Mouse (Mus musculus) brain, embryonic 14.5 days (tissue): ENCODE measurements around the gene Spata7. TPM values are rescaled to one million over a fixed set of nuclear protein-coding genes. Genes with fewer than 3 reads are reported as not detected.
A peak's percentile ranks its signal among the peaks of the same experiment; 100 is the strongest.

ENCODE experiments used
- DNase-seq: peaks from one replicate; pipeline ENCODE4 v3.0.0-alpha.2; 2011; ENCODE audit warnings: low read depth
- CTCF ChIP-seq: fragments of 200-500 bp; IDR thresholded peaks from 2 replicates; pipeline ENCODE4 v1.5.1; 2012; ENCODE audit warnings: inconsistent platforms, mild to moderate bottlenecking, moderate library complexity, borderline replicate concordance; ENCODE audit not compliant: insufficient read depth, insufficient read length; ENCODE audit errors: extremely low read depth
- POLR2A ChIP-seq: fragments of 200-500 bp; IDR thresholded peaks from 2 replicates; pipeline ENCODE4 v1.6.1; 2012; ENCODE audit warnings: mild to moderate bottlenecking, inconsistent platforms, borderline replicate concordance; ENCODE audit not compliant: poor library complexity, insufficient read depth, insufficient read length, severe bottlenecking; ENCODE audit errors: extremely low read depth
- polyA plus RNA-seq: library from polyadenylated mRNA; depleted of rRNA; stranded (reverse); fragments of >200 nt; gene quantifications from 2 replicates; pipeline ENCODE4 v1.2.3, GENCODE M21; 2012; rRNA removed

The Spata7 gene
- polyA plus RNA-seq, 1 experiment = 16.9 TPM

DNA sequence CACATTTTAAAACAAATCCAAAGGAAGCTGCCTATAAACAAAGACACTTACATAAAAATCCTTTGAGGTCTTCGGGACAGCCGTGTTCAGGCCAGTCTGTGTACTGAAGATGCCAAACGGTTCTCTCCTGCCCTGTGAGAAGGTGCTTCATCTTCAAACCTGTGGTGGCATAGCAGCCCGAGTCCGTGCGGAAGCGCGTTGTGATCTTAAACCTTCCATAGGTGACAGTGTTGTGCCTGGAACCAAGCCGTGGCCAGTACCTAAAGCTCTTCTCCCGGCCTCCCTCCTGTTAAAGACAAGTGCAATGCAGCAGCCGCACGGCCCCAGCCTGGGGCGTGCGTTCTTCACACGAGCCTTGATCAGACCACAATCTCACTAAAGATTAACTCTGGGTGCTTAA lies 51.9 kb downstream of the Spata7 start:
- no peak for DNase-seq
- TF ChIP-seq POLR2A (no peak), CTCF (no peak)

DNA sequence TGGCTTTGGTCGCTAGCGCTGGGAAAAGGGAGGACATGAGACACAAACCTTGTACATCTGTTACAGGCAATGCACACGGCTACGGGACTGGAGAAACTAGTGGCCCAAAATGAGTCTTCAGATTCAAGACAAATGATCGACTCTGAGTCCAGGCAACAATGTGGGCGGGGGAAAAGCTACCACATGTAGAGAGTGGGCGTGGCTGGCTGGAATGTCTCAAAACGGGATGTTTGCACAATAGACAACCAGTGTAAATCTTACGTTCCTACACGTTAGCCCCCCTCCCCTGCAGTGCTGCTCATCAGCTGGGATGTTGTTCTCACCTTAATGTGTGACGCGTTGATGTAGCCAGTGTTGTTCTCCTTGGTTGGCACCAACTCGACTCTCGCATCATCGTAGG lies 54.2 kb downstream of the Spata7 start:
- no peak for DNase-seq
- TF ChIP-seq CTCF = no peak
- TF ChIP-seq POLR2A = no peak

DNA sequence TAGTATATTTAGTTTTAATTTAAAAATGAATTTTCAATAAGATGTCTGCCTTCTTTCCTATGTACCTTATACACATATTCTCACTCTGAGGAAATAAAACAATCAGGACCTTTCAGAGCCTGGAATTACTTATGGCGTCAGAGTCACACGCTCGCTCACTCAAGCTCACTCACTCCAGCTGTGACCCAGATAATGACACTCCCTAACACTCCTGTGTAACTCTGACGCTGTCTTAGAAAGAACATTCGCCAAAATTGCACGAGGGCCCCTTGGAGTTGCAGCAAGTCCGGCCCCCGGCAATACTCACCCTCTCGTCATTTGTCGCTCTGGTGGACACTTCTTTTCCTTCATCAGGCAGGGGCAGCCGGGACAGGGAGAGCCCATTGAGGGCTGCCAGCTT lies 55.2 kb downstream of the Spata7 start:
- no peak for DNase-seq
- TF ChIP-seq CTCF = no peak
- TF ChIP-seq POLR2A = no peak

DNA sequence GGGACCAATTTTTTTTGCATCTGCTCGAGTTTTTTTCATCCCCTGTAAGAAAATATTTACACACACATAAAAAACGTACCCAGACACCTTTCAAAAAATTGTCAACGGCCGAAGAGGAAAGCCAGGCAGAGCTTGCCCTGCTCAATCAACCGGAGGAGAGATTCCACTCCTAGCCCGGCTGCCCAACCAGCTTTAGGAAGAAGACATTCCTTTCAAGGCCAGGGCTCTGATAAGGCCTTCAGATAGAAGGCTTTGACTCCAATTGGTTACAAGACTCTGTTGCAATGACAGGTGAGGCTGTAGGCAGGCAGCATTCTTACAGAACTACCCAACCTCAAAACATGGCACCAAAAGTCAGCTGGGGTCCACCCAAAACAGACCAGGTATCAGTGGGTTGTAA lies 55.6 kb downstream of the Spata7 start:
- TF ChIP-seq CTCF (no peak), POLR2A (no peak)
- no peak for DNase-seq

DNA sequence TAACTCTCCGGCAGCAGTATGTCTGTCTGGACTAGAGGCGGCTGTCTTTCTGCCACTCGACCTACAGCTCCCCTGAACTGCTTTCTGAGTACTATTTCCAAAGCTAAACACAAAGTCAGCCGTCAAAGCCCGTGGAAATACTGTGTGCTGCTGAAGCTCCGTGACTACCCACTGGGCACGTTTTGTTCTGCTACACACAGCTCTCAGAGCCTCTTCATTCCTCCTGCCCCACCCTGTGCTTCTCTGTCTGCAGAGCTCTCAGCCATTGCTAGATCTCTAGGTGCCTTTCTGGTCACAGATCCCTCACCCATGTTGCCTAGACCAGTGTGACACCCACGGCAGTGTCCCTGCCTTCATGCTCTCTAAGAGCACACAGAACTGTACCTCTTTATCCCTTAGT lies 62.3 kb downstream of the Spata7 start:
- DNase-seq = no peak
- TF ChIP-seq CTCF (no peak), POLR2A (no peak)

DNA sequence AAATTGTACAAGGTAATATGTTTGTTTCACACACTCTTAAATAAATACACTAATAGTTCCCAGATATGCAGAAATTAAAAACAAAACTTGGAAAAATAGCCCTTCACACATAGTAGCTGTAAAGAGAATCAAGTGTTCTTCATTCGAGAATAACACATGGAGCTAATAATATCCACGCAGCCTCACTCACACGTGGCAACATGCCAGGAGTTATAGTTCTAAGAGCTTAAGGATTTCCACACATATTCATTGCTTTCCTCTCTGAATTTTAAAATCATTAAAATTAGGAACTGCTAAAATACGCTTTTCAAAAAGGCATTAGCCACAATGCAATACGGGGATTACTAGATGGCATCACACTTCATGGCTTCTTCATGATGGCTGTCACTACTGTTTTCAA lies 69.2 kb downstream of the Spata7 start:
- TF ChIP-seq CTCF (no peak), POLR2A (no peak)
- DNase-seq = peak; percentile 45

DNA sequence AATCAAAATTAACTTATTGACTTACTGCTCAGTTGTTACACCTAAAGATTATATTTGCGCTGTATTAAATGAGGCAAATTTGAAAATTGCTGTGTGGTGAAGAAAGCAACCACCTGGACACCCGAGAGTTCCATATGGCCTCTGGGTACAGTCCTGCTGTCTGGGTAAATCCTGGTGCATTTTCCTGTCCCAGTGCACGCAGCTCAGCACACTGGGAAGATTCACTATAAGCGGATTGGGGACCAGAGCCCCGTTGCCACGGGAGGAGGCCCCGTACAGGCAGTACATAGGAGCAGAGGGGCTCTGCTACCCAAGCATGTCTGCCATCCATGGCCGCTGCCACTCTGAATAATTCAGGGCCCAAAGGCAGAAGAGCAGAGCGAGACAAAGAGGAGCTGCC lies 73.6 kb downstream of the Spata7 start:
- DNase-seq = peak; percentile 42
- TF ChIP-seq POLR2A = no peak
- no peak for TF ChIP-seq CTCF

DNA sequence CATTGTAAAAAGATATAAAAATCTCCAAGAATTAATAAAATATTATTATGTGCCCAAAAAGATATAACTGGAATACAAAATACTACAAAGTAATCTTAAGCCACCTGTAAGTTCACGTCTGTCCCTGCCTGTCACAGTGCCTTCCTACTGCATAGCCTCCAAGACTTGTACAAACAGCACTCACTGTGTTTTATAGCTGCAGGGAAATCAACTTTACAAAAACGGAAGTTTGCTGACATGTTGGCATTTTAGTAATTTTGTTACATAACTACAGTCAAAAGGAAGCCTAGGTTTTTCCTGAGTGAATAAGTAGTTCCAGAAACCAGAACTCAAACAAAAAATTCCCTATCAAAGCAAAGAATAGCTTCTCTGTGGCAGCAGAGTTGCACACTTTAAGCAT lies 75.6 kb downstream of the Spata7 start:
- no peak for TF ChIP-seq POLR2A
- no peak for TF ChIP-seq CTCF
- DNase-seq = no peak

DNA sequence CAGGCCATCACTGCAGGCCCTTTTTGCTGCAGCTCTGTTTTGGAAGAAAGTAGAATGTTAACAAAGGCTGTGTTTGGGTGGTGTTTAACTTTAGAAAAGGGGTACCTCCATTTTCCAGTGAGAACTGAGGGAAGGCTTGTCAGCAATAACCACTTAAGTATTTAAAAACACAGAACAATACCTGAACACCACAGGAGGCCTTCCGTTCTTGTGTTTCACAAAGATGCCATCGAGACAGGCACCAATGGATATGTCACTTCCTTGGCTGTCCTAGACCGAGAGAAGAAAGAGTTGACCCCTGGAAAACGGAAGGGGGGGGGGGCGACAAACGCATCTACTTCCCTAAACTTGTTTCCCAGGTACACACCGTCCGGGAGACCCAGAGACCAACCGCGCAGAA lies 76.0 kb downstream of the Spata7 start:
- TF ChIP-seq POLR2A = no peak
- no peak for DNase-seq

DNA sequence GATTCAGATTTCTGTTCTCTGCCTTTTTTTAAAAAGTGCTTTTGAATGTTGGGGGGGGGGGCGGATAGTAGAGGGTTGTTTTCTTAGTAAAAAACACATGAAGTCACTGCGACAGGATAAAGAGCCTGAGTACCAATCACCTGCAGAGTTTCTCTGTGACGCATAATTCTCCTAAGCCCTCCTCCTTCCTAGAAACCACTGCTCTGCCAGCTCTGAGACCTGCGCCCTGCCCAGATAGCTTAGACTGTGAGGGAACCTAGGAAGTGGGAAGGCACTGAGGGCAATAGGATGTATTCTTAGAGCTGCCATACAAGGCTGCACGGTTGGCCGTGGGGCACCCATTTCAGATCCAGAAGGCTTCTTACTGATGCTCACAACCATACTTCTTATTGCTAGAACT lies 84.9 kb downstream of the Spata7 start:
- TF ChIP-seq CTCF = no peak
- no peak for TF ChIP-seq POLR2A

DNA sequence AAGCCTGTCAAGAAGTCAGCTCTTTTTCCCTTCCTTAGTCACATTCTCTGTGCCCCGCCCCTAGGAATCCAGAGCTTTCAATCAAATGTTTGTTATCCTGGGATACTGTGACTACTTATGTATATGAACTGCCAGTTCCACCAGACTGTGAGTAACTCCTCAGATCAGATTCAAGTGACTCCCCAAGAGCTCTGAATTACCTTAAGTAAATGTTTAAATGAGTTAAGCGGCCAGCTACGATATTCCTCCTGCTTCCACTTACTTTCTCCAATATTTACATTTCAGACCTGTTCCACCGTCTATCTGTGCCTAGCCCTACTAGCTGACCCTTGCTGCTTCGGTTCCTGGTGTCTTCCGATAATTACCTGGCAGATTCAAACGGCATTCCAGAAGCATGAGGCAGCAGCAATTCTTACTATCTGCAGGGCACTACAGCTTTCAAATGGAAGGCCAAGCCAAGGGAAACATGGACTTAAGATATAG lies 85.7 kb downstream of the Spata7 start:
- DNase-seq = no peak
- no peak for TF ChIP-seq POLR2A
- no peak for TF ChIP-seq CTCF

More for the DNA sequence above, 84.9 kb downstream of the Spata7 start:
- DNase-seq = no peak

DNA sequence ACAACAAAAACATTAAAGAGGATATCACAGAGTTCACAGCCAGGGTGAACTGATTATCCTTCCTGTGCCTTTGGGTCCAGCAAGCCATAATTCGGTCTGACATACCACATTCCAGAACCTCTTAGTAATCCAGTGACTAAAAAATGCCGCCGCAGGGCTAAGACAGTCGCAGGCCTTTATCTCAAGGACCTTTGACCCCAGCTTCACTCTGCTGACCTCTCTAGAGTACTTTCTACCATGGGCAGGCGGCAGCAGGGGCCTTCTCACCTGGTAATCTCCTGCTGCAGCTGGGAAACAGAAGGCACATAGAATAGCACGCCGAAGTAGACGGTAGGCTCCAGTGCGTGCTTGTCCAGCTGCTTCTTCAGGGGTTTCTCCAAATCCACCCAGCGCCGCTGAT lies 86.8 kb downstream of the Spata7 start:
- DNase-seq = no peak
- TF ChIP-seq POLR2A (no peak), CTCF (no peak)

DNA sequence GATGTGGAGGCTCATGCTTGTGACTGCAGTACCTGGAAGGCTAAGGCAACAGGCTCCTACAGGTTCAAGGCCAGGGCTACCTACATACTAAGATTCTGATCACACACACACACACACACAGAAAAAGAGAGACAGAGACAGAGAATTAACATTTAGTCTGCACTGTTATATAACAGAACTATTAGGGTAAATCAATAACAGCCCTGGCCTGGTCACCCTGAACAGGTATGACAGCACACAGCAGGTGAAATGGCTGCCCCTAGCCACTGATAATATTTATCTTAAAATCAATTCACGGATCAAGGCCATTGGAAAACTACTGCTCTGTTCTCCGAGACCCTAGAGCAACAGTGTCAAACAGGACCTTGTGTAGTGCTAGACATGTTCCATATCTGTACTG lies 88.2 kb downstream of the Spata7 start:
- TF ChIP-seq CTCF (no peak), POLR2A (no peak)
- no peak for DNase-seq

Other genes starting within 250 kb of the Spata7 start
- gene Kcnk10, start 49.8 kb upstream of the Spata7 start, polyA plus RNA-seq = 15.1 and 20.9 TPM in 2 replicates
- gene Ptpn21, start 109.2 kb downstream of the Spata7 start, polyA plus RNA-seq = 7.1 and 7.9 TPM in 2 replicates
- 135 and 138 TPM in 2 replicates for gene Zc3h14, start 118.8 kb downstream of the Spata7 start, polyA plus RNA-seq